Mouse (Mus musculus) left cerebral cortex, adult 18-20 months (tissue): ENCODE data around the gene Kdm5b. TPM values are rescaled to one million over a fixed set of nuclear protein-coding genes. Genes with fewer than 3 reads are reported as not detected.
A peak's percentile ranks its signal among the peaks of the same experiment; 100 is the strongest.

ENCODE experiments used
- DNase-seq, 2 experiments: peaks; one replicate each; pipeline ENCODE4 v3.0.0; 2021 to 2022; ENCODE audit warnings: low spot score in 2 of 2, mixed read lengths in 1 of 2
- total RNA-seq, 2 experiments: library from RNA; stranded (reverse); gene quantifications; 2 replicates each; pipeline ENCODE4 v1.2.3; 2021

The Kdm5b gene
- total RNA-seq, 2 experiments from 2014 or later: 63.5 to 69.8 TPM

DNA sequence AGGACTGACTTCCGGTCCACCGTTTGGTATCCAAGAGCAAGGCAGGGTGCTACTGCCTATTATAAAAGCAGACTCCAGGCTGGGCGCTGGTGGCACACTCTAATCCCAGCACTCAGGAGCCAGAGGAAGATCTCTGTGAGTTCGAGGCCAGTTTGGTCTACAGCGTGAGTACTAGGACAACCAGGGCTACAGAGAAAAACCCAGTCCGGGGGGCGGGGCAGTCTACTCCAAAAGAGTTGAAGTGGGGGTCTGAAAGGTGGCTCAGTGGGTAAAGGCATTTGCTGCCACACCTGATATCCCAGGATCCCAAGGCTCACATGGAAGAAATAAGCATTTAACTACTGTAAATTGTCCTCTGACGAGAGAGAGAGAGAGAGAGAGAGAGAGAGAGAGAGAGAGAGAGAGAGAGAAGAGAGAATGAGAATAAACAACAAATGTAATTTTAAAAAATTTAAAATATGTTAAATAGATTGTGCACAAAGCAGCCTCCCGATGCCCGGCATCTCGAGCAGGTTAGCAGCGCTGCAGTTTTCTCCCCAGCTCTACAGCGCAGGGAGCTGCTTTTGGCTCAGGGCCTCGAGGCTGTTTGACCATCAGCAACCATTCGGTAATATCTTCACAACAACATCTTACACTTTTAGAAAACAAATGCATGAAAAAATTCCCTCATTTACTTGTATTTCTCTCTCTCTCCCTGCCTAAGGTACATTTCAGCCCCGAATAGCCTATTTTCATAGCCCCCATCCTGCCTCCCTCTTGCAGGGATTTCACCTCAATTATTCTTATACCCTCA, 85.6 kb downstream of the Kdm5b start:
- no peak for DNase-seq

DNA sequence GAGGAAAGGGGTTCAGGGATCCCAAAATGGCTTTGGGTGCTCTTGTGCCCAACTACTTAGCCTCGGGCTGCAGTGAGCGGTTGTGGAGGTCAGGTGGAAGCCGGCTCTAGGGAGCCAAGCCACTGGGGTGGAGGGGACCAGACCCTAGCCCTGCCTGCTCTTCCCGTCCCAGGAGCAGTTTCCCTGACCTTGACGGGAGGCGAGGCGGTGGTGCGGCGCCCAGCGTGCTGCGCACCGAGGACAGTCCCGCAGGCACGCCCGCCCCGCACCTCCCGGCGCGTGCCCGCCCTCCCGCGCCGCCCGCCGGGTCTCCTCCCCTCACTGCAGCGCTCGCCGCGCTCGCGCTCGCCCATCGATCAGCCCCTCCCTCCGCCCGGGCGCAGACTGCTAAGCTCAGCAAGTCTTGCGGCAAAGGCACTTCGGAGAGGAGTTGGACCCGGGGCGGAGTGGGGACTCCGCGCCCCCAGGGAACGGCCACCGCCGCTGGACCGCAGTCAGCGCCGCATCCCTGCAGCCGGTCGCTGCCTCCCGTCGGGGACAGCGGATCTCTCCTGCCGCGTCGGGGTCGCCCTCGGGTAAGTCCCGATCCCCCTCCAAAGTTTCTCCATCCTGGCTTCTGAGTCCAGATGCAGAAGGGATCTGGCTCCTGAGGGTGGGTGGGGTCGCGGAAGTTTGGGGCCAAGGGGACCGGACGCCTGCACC, 86.4 kb downstream of the Kdm5b start, which contains the start of gene Syt2:
Gene Syt2, plus strand, starts transcription at position 417 of the 702 bp plus-strand sequence.
- DNase-seq: peak; percentile 30 to 50

DNA sequence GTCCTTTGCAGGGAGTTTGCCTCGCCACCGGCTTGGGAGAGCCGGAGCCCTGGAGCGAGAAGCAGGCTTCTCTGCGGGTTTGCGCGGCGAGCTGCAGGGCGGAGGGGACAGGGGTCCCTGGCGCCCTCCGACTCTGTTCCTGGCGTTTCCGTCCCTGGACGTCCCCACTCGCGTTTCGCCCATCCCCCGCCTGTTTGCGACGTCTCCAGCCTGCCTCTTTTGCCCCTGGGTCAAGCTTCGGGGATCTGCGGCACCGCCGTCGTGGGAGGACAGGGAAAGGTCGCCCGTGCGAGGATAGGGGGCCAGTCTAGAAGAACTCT, 87.0 kb downstream of the Kdm5b start:
- DNase-seq: no peak

DNA sequence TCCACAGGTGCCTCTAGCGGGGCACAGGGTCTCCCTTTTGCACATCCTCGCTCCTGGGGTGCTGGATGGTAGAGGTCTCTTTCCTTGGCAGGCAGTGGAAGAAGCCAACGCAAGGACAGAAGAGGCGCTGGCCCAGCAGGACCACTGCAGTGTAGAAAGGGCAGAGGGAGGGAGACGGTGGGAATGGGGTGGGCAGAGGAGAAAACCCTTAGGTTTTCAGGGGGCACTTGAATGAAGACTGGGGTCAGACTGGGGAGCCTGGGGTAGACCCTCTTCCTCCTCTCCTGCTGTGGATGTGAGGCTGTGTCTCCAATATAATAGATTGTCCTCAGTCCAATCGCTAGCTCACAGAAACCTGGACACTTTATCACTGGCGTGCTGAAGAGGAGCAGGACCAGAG, 87.6 kb downstream of the Kdm5b start:
- no peak for DNase-seq

DNA sequence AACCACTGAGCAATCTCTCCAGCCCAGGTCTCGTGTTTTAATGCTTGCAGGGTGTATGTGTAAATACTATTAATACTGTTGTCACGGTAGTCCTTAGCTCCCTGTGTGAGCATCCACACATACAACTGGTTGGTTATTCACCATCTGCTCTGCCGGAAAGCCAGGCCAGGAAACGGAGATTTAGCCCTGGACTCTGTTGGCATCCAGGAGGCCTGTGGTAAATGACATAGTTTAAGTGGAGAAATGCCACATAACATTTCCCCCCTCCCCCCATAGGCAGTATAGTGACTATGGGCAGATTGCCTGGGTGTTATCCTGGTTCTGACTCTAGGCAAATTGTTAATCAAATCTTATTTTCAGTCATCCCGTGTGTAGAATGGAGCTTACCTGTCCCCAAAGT, 90.8 kb downstream of the Kdm5b start:
- no peak for DNase-seq

DNA sequence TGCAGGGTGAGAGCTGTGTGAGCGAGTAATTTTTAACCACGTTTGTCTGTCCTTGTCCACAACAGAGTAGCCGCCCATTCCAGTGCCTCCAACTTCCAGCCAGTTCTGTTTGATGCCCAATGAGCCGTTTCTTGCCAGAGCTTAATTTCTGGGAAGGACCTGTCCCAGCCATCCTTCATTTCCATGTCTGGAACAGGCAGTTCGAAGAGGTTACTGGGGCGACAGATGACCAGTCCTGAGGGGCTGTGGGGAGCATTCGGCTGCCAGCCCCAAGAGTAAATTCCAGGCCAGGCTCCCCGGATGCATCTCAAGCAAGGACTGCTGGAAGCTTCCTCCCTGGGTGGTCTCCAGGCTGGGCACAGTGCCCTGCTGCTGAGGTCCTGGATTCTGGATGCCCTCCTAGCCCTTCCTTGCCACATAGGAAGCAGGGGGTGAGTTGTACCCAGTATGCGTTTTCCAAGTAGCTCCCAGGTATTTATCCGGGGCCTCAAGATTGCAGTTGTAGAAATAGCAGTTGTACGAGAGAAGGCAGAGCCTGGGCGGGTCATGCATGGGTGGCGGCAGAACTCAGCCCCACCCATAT, 91.4 kb downstream of the Kdm5b start:
- no peak for DNase-seq

DNA sequence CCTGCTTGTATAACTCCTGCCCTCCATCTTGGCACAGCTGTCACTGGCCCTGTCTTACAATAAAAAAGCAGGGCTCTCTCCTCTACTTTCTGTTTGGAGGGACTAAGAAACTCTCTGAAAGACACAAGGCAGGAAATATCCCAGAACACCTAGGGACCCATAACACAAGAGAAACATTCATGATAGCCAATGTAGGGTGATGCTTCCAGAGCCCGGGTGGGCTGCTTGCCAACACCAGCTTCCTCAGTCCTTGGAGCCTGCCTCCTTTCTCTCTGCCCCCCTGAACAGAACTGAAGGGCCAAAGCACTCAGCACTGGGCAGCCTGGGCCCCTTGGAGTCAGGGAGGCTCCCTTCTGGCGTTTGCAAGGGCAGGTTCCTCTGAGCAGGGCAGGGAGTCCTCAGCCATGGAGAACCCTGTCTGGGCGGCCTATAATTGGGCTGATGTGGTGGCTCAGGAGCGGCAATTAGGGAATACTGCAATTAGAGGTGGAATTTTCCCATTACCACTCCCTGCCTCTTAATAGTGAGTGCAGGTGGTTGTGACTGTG, 92.0 kb downstream of the Kdm5b start:
- no peak for DNase-seq

DNA sequence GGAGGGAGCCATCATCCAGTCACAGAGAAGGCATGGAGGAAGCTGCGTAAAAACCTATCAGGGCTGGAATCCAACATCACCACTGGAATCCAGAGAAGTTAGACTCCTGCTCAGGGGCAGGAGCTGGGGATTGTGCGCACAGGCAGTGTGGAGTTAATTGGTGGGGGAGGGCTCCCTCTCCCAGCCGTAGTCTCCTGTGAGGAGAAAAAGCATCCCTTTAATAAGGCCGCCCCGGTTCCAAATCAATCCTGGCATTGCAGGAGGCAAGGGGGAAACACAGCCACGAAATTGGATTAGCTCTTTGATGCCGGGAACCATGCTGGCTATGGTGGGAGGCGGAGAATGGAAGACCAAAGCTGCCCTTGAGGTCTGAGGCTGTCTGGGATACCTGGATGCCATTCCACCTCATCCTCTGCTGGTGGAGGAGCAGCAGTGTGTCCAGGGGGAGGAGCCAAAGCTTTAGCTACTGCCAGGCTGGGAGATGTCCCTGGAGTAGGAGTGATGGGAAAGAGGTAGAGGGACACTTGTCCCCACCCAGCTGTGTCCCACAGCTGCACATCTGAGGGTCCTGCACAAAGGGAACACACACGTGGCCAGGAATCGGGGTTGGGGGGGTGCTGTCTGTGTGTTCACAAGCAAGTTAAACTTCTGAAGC, 93.8 kb downstream of the Kdm5b start:
- no peak for DNase-seq

DNA sequence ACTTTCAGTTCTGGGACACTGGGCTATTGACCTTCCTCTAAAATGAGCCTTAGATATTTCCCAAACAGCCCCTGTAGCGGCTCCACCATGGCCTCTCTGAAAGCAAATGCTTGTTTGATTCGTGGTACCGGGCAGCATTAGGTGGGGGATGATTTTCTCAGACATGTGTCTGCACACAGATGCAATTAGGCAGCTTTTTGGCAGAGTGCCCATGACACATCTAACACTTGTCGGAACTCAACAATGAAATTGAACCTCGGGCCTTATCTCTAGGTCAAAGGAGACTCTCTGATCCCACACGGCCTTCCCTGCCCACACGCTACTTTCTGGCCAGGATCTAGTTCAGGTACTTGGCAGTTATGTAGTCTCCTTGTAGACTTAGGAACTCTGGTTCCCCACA, 98.9 kb downstream of the Kdm5b start:
- no peak for DNase-seq

DNA sequence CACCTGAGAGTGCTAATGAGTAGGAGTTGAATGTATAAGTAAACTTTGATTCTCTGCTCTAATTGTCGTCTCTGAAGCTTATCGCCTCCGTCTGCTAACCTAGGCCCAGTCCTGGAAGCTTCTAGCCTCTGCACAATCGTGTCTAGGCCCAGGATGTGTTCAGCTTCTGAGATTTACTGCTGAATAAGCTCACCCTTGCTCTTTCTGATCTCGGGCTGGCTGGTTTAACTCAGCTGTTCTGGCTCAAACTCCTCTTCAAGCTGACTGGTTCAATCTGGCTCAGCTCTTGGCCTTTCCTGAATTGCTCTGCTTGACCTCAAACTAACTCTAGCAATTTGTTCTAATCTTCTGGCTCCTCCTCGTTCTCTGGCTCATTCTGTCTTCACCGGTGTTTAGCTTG, 100.2 kb downstream of the Kdm5b start:
- no peak for DNase-seq

DNA sequence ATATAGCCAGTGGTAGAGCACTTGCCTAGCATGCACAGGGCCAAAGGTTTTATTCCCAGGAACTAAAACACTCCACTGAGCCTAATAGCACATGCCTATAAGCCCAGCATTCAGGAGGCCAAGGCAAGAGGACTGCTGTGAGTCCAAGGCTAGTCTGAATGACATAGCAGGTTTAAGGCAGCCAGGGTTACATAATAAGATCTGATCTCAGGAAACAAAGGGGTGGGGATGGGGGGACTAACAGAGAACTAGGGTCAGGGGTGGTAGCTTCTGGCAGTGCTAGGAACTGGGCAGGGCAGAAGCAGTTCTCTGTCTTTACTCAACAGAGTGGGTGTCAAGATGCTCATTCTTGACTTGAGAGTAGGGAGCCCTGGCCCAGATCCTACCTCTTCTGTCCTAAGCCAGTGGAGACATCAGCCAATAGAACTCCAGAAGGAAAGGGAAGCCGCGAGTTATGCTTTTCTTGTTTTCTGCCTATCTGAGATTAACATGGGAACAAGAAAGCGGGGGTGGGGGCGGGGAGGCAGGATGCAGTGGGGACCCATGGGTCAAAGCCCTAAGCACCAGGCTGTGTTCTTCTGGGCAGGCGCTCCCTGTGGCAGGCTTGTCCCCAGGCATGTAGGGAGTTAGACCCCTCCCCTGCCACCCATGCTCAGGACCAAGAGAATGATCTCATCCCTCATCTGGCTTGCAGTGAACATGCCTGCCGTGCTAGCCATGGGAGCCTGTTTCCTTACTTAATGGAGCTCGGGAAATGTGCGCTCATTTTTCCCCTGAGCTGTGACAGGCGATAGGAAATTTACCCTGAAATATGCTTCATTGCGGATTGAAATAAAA, 111.5 kb downstream of the Kdm5b start:
- no peak for DNase-seq

DNA sequence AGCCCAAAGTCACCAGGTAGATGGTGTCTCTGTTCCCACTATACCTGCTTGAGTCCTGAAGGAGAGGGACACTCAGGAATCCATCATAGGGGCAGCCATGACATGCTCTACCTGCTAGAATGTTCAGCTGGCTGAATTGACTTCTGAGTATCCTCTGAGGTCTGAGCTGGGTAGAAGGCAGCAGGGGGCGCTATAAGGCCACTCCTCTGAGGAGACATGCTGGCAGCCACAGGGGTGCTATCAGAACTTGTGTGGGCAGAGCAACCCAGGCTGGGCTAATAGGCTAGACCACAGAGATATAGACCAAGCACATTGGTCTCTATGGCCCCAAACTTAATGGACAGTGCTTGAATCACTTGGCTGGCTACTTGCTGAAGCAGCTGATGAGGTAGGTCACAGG, 114.3 kb downstream of the Kdm5b start:
- DNase-seq: no peak

DNA sequence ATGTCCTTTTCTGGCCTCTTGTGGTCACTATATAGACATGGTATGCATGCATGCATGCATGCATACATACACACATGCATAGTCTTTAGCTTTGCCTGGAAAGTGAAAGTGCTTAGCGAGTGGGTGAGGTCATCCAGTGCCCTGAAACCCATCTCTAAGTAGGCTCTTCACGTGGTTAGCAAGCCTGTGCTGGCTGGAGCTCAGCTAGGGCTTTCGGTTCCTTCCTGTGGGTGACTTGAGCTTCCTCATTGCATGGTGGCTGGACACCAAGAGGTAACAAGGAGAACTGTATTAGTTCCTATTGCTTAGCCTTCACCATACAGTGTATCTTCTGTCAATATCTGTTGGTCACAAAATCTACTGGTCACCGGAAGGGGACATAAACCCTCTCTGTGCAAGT, 119.5 kb downstream of the Kdm5b start:
- no peak for DNase-seq

DNA sequence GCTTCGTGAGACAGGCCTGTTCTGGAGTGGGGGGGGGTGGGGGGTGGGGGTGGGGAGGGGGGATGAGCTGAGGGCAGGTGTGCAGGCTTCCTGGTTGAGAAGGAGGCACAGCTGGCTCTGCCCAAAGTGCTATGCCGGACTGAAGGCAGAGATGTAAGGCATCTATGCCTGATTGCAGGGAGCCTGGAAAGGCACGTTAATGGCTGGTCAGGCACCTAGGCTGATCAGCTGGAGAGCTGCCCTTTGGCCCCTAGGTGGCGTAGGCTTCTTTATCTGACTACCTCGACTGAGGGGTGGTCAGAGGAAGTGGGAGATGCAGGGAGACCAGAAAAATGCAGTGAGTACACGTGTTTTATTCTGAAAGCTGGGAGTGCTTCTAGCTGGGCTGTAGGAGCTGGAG, 120.6 kb downstream of the Kdm5b start:
- no peak for DNase-seq

DNA sequence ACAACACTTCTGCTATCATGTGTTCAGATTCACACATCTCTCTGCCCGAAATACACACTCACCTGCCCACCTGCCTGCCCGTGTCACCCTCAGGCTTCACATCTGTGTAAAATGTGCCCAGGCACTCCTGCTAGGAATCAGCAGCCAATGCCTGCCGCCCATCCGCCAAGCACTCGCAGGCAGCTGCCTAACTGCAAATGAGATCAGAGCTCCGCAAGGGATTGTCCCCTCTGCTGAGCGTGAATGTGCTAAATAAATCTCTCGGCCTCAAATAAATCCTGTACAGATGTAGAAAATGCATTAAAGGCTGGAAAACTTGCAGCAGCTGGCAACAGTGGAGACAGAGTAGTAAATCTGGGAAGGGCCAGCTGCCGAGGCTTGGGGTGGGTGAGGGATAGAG, 122.5 kb downstream of the Kdm5b start:
- peak in 1 of 2 experiments; percentile 19 for DNase-seq

Other genes with a start within 250 kb of the Kdm5b start
- gene Ppfia4, start 227.2 kb upstream of the Kdm5b start, total RNA-seq: 10 to 100 TPM; 44.2 to 45.4 TPM
- 10 to 100 TPM; 65.6 to 69.1 TPM for gene Tmem183a, start 198.2 kb upstream of the Kdm5b start, total RNA-seq
- not detected for gene 4933406M09Rik, start 174.2 kb upstream of the Kdm5b start, total RNA-seq
- gene Cyb5r1, start 154.6 kb upstream of the Kdm5b start, total RNA-seq: 10 to 100 TPM; 22.4 to 30.3 TPM
- gene Adipor1, start 144.8 kb upstream of the Kdm5b start, total RNA-seq: 10 to 100 TPM; 59.3 to 61.4 TPM
- 10 to 100 TPM; 37.0 to 37.3 TPM for gene Klhl12, start 104.6 kb upstream of the Kdm5b start, total RNA-seq
- 10 to 100 TPM; 27.5 to 28.1 TPM for gene Rabif, start 65.5 kb upstream of the Kdm5b start, total RNA-seq
- gene Mgat4e, start 10.5 kb upstream of the Kdm5b start, total RNA-seq: not detected
- gene Syt2, start 86.5 kb downstream of the Kdm5b start, total RNA-seq: 10 to 100 TPM; 63.0 to 81.5 TPM